Mouse (Mus musculus) forebrain, embryonic 10.5 days (tissue): ENCODE data around the gene Olah. TPM values are rescaled to one million over a fixed set of nuclear protein-coding genes. Genes with fewer than 3 reads are reported as not detected.
"Not testable (repeated sequence)": the region's sequence is repeated elsewhere in the genome, so short reads cannot be mapped to it uniquely, and the experiment has no call there.

ENCODE experiments used
- DNase-seq: peaks from one replicate; pipeline ENCODE4 v3.0.0-alpha.2; 2017; ENCODE audit warnings: low spot score; ENCODE audit errors: extremely low spot score
- H3K27ac ChIP-seq: fragments of 300-500 bp; sonication (generic); 2 replicates; pipeline ENCODE4 v1.5.1; 2016; ENCODE audit warnings: mild to moderate bottlenecking
- H3K27me3 ChIP-seq: fragments of 300-500 bp; sonication (generic); 2 replicates; pipeline ENCODE4 v1.6.1; 2016; ENCODE audit warnings: mild to moderate bottlenecking; ENCODE audit not compliant: poor library complexity, severe bottlenecking
- H3K36me3 ChIP-seq: fragments of 300-500 bp; sonication (generic); replicated peaks from 2 replicates; pipeline ENCODE4 v1.6.1; 2016; ENCODE audit warnings: mild to moderate bottlenecking, moderate library complexity
- H3K4me1 ChIP-seq: fragments of 300-500 bp; sonication (generic); 2 replicates; pipeline ENCODE4 v1.6.1; 2016
- H3K4me3 ChIP-seq: fragments of 300-500 bp; sonication (generic); 2 replicates; pipeline ENCODE4 v1.5.1; 2016; ENCODE audit warnings: mild to moderate bottlenecking, moderate library complexity
- H3K9me3 ChIP-seq: fragments of 300-500 bp; sonication (generic); 2 replicates; pipeline ENCODE4 v1.6.1; 2016; ENCODE audit warnings: mild to moderate bottlenecking, moderate library complexity
- WGBS: fragments of 180-500 bp; shearing (Covaris S2); methylation state at CpG from one replicate; pipeline ENCODE4 v1.1.7; 2016; 5-methylcytosine and 5-hydroxymethylcytosine counted together
- polyA plus RNA-seq: library from polyadenylated mRNA; unstranded; fragments of >200 nt; fragmentation: Nextera tagmentation; extraction: Ambion mirVana; gene quantifications from 2 replicates; pipeline ENCODE4 v1.2.1, GENCODE M21; 2016

The Olah gene
- polyA plus RNA-seq = not detected in 2 replicates

GRCm38 (mm10) chr2:3397110-3397509, at the start of gene Olah:
Gene Olah, minus strand, starts transcription at chr2:3397210.
- not testable (repeated sequence) for H3K9me3 ChIP-seq, H3K4me1 ChIP-seq, H3K27ac ChIP-seq, H3K27me3 ChIP-seq, H3K4me3 ChIP-seq, DNase-seq, H3K36me3 ChIP-seq
- 67% methylated on average over 10 of the region's 10 CpGs for WGBS

- no peak overlapping the region for H3K4me3 ChIP-seq
- H3K27me3 ChIP-seq = no peaks in the 10 kb centered on the region
- H3K27ac ChIP-seq = no peak overlapping the region
- no peak for DNase-seq
- 88% methylated on average over 4 of the region's 4 CpGs for WGBS
- no peaks in the 10 kb centered on the region for H3K4me1 ChIP-seq
- peaks cover 33% of the 10 kb centered on the region for H3K36me3 ChIP-seq
- H3K9me3 ChIP-seq = no peaks in the 10 kb centered on the region
These were observed 49.0 kb upstream of the Olah start for GRCm38 (mm10) chr2:3445984-3446383.

GRCm38 (mm10) chr2:3444206-3444605, 47.2 kb upstream of the Olah start:
- no peaks in the 10 kb centered on the region for H3K27me3 ChIP-seq
- DNase-seq = no peak
- no peak overlapping the region for H3K27ac ChIP-seq
- no peaks in the 10 kb centered on the region for H3K4me1 ChIP-seq
- H3K9me3 ChIP-seq = no peaks in the 10 kb centered on the region
- no peak overlapping the region for H3K4me3 ChIP-seq
- H3K36me3 ChIP-seq = peaks cover 21% of the 10 kb centered on the region
- 93% methylated on average over 7 of the region's 7 CpGs for WGBS

GRCm38 (mm10) chr2:3437956-3438355, 40.9 kb upstream of the Olah start:
- 35% methylated on average over 7 of the region's 7 CpGs for WGBS
- H3K9me3 ChIP-seq = no peaks in the 10 kb centered on the region
- H3K27ac ChIP-seq = no peak overlapping the region
- H3K4me1 ChIP-seq = no peaks in the 10 kb centered on the region
- no peak for DNase-seq
- H3K36me3 ChIP-seq = peaks cover 9% of the 10 kb centered on the region
- no peaks in the 10 kb centered on the region for H3K27me3 ChIP-seq
- H3K4me3 ChIP-seq = no peak overlapping the region

- Histone ChIP-seq H3K36me3 (peaks cover 6% of the 10 kb centered on the region), H3K9me3 (no peaks in the 10 kb centered on the region), H3K4me1 (no peaks in the 10 kb centered on the region), H3K27me3 (no peaks in the 10 kb centered on the region), H3K4me3 (no peak overlapping the region), H3K27ac (no peak overlapping the region)
- 89% methylated on average over 6 of the region's 6 CpGs for WGBS
- no peak for DNase-seq
These were observed 38.5 kb upstream of the Olah start for GRCm38 (mm10) chr2:3435369-3436061.

GRCm38 (mm10) chr2:3430956-3431355, 33.9 kb upstream of the Olah start:
- Histone ChIP-seq H3K27me3 (no peaks in the 10 kb centered on the region), H3K4me1 (no peaks in the 10 kb centered on the region), H3K36me3 (0 out of 2 replicates have a peak, but pooled peaks cover 3% of the 10 kb centered on the region), H3K4me3 (no peak overlapping the region), H3K27ac (no peak overlapping the region), H3K9me3 (no peaks in the 10 kb centered on the region)
- no peak for DNase-seq
- WGBS = 92% methylated on average over 9 of the region's 9 CpGs

GRCm38 (mm10) chr2:3424579-3424910, 27.5 kb upstream of the Olah start:
- WGBS = 10% methylated on average over 10 of the region's 10 CpGs
- H3K9me3 ChIP-seq = no peaks in the 10 kb centered on the region
- H3K4me3 ChIP-seq = peak overlapping the region; percentile 69
- no peaks in the 10 kb centered on the region for H3K27me3 ChIP-seq
- H3K4me1 ChIP-seq = peaks cover 18% of the 10 kb centered on the region
- no peaks in the 10 kb centered on the region for H3K36me3 ChIP-seq
- H3K27ac ChIP-seq = peak overlapping the region; percentile 66
- no peak for DNase-seq

- Histone ChIP-seq H3K36me3 (no peaks in the 10 kb centered on the region), H3K4me3 (peak within 1 kb of the TSS; percentile 69), H3K27me3 (no peaks in the 10 kb centered on the region), H3K9me3 (no peaks in the 10 kb centered on the region), H3K4me1 (peaks cover 22% of the 10 kb centered on the region), H3K27ac (peak within 1 kb of the TSS; percentile 66)
- 1% methylated on average over 29 of the region's 29 CpGs for WGBS
- peak; percentile 89 for DNase-seq
These were observed 27.0 kb upstream of the Olah start, which contains the start of gene Dclre1c for GRCm38 (mm10) chr2:3423841-3424578. Gene Dclre1c, plus strand, starts transcription at chr2:3424131.

- H3K27me3 ChIP-seq = peaks cover 11% of the 10 kb centered on the region
- 75% methylated on average over 3 of the region's 3 CpGs for WGBS
- H3K4me3 ChIP-seq = no peak within 1 kb of the TSS; the same call in 1 of the 2 replicates
- peaks cover 27% of the 10 kb centered on the region for H3K4me1 ChIP-seq
- H3K27ac ChIP-seq = no peak within 1 kb of the TSS
- no peak for DNase-seq
- no peaks in the 10 kb centered on the region for H3K36me3 ChIP-seq
- no peaks in the 10 kb centered on the region for H3K9me3 ChIP-seq
These were observed 25.5 kb upstream of the Olah start, which contains the start of gene Meig1 for GRCm38 (mm10) chr2:3422548-3422947. Gene Meig1, minus strand, starts transcription at chr2:3422648.

- H3K4me1 ChIP-seq = peaks cover 27% of the 10 kb centered on the region
- no peaks in the 10 kb centered on the region for H3K9me3 ChIP-seq
- no peak overlapping the region for H3K27ac ChIP-seq
- no peak for DNase-seq
- no peaks in the 10 kb centered on the region for H3K36me3 ChIP-seq
- H3K4me3 ChIP-seq = no peak overlapping the region
- 59% methylated on average over 4 of the region's 4 CpGs for WGBS
- peaks cover 34% of the 10 kb centered on the region for H3K27me3 ChIP-seq
These were observed 23.1 kb upstream of the Olah start for GRCm38 (mm10) chr2:3420157-3420556.

GRCm38 (mm10) chr2:3418883-3419431, 21.9 kb upstream of the Olah start:
- H3K9me3 ChIP-seq = no peaks in the 10 kb centered on the region
- peak; percentile 96 for DNase-seq
- 0 out of 2 replicates have a peak overlapping the region, but pooled peaks have one; percentile 15 for H3K27ac ChIP-seq
- 3% methylated on average over 38 of the region's 38 CpGs for WGBS
- peak overlapping the region; percentile 60 for H3K4me3 ChIP-seq
- H3K4me1 ChIP-seq = peaks cover 18% of the 10 kb centered on the region
- no peaks in the 10 kb centered on the region for H3K36me3 ChIP-seq
- H3K27me3 ChIP-seq = peaks cover 37% of the 10 kb centered on the region

GRCm38 (mm10) chr2:3415676-3416075, 18.7 kb upstream of the Olah start:
- Histone ChIP-seq H3K4me3 (no peak overlapping the region), H3K4me1 (peaks cover 18% of the 10 kb centered on the region), H3K9me3 (no peaks in the 10 kb centered on the region), H3K36me3 (no peaks in the 10 kb centered on the region), H3K27me3 (peaks cover 37% of the 10 kb centered on the region), H3K27ac (no peak overlapping the region)
- DNase-seq = no peak
- 65% methylated on average over 1 of the region's 1 CpGs for WGBS

- peaks cover 6% of the 10 kb centered on the region for H3K4me1 ChIP-seq
- H3K4me3 ChIP-seq = no peak overlapping the region
- peak; percentile 57 for DNase-seq
- no peak overlapping the region for H3K27ac ChIP-seq
- WGBS = 36% methylated on average over 4 of the region's 4 CpGs
- peaks cover 37% of the 10 kb centered on the region for H3K27me3 ChIP-seq
- H3K9me3 ChIP-seq = no peaks in the 10 kb centered on the region
- no peaks in the 10 kb centered on the region for H3K36me3 ChIP-seq
These were observed 17.2 kb upstream of the Olah start for GRCm38 (mm10) chr2:3414241-3414640.
